Mouse (Mus musculus): ENCODE data around the gene Zbtb24. TPM values are rescaled to one million over a fixed set of nuclear protein-coding genes. Genes with fewer than 3 reads are reported as not detected.
"Not testable (repeated sequence)": the region's sequence is repeated elsewhere in the genome, so short reads cannot be mapped to it uniquely, and the experiment has no call there.

The Zbtb24 gene
- 17.1 and 19.2 TPM in 2 replicates for polyA plus RNA-seq (2014; fragmentation: Nextera tagmentation; extraction: Ambion mirVana)

DNA sequence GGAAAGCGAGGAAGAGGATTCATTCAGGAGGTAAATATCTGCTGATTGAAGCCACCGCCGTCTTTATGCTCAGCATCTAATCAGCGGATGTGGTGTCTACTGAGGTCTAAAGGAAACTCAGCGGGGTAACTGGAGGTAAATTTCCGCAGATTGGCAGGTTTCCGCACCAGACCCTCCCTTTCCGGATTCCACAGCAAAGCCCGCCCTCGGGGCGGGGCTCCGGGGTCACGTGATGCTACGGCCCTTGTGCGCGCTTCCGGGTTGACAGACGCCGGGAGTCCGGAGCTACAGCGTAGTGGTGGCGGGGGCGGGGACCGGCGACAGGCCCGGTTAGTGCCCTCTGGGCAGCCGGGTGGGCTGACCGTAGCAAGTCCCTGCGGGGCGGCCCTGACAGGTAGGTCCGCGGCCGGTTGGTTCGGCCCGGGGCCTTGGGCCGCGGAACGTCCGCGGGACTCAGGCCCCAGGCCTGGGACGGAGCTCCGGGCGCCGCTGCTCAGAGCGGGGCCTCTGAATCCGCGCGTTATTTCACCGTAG is at the start of gene Zbtb24:
TSS of gene Zbtb24 (plus strand) at position 247 of the 534 bp plus-strand sequence.
- H3K27ac ChIP-seq (ENCODE audit: low read depth) = peak within 1 kb of the TSS; percentile 83
- no peaks in the 10 kb centered on the region for H3K9me3 ChIP-seq (ENCODE audit: low read depth, low read length)
- DNase-seq = peak; percentile 99
- under 1% methylated on average over 47 of the region's 49 CpGs for WGBS
- H3K36me3 ChIP-seq (ENCODE audit: insufficient read depth) = peaks cover 28% of the 10 kb centered on the region
- peak within 1 kb of the TSS; percentile 82 for H3K4me2 ChIP-seq
- peak within 1 kb of the TSS; percentile 74 for H3K9ac ChIP-seq
- no peaks in the 10 kb centered on the region for H3K27me3 ChIP-seq (ENCODE audit: insufficient read depth, low read length)
- peak; percentile 95 for ATAC-seq (ENCODE audit: insufficient read depth)
- no peak for TF ChIP-seq CTCF (IDR thresholded peaks at IDR 0.05; ENCODE audit: low read depth)
- peaks cover 7% of the 10 kb centered on the region for H3K4me1 ChIP-seq (ENCODE audit: insufficient read depth)
- H3K4me3 ChIP-seq (ENCODE audit: low read depth, low read length) = peak within 1 kb of the TSS; percentile 89

DNA sequence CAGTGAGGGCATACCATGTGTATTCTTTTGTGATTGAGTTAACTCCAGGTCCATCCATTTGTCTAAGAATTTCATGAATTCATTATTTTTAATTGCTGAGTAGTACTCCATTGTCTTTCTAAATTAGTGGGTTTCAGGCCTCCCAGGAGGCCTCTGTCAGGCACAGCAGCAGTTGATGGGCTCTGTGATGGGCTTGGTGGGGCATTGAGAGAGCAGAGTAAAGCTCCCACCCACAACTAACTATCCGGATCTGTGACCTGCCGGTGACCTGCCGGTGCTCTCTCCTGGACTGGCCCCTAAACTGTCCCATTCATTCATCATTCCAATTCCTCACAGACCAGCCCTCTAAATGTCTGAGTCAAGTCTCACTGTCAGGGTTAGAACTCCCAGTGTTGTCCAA is 49.1 kb upstream of the Zbtb24 start:
- ATAC-seq (ENCODE audit: insufficient read depth) (no peak), DNase-seq (no peak)
- no peaks in the 10 kb centered on the region for H3K4me1 ChIP-seq (ENCODE audit: insufficient read depth)
- H3K36me3 ChIP-seq (ENCODE audit: insufficient read depth) = no peaks in the 10 kb centered on the region
- 76% methylated on average over 3 of the region's 3 CpGs for WGBS
- H3K9ac ChIP-seq = no peak overlapping the region
- H3K4me3 ChIP-seq (ENCODE audit: low read depth, low read length) = no peak overlapping the region
- no peak overlapping the region for H3K27ac ChIP-seq (ENCODE audit: low read depth)
- no peak for TF ChIP-seq CTCF (IDR thresholded peaks at IDR 0.05; ENCODE audit: low read depth)
- H3K9me3 ChIP-seq (ENCODE audit: low read depth, low read length) = no peaks in the 10 kb centered on the region
- no peaks in the 10 kb centered on the region for H3K27me3 ChIP-seq (ENCODE audit: insufficient read depth, low read length)
- H3K4me2 ChIP-seq = no peak overlapping the region

DNA sequence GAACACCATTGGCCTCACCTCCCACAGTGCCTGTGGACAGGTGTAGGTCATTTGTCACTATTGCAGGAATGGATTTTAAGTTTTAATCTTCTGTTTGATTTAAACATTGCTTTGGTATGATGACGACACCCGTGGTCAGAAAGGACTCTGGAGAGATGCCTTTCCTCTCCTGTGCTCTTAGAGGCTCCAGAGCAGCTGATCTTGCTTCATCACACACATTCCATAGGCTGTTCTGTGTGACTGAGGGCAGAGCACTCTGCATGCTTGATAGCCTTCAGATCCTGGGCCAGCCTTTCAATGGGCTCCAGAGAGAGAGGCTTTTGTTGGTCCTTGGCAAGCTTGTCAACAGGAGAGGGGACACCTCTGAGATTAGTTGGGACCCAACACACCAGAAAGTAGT is 46.8 kb upstream of the Zbtb24 start:
- Histone ChIP-seq H3K9me3 (ENCODE audit: low read depth, low read length) (no peaks in the 10 kb centered on the region), H3K9ac (no peak overlapping the region), H3K4me1 (ENCODE audit: insufficient read depth) (no peaks in the 10 kb centered on the region), H3K27me3 (ENCODE audit: insufficient read depth, low read length) (no peaks in the 10 kb centered on the region), H3K4me3 (ENCODE audit: low read depth, low read length) (no peak overlapping the region), H3K27ac (ENCODE audit: low read depth) (no peak overlapping the region), H3K36me3 (ENCODE audit: insufficient read depth) (no peaks in the 10 kb centered on the region), H3K4me2 (no peak overlapping the region)
- DNase-seq (no peak), ATAC-seq (ENCODE audit: insufficient read depth) (no peak)
- 49% methylated on average over 2 of the region's 2 CpGs for WGBS
- no peak for TF ChIP-seq CTCF (IDR thresholded peaks at IDR 0.05; ENCODE audit: low read depth)

- Histone ChIP-seq H3K27me3 (ENCODE audit: insufficient read depth, low read length) (no peaks in the 10 kb centered on the region), H3K27ac (ENCODE audit: low read depth) (no peak overlapping the region), H3K4me2 (no peak overlapping the region), H3K36me3 (ENCODE audit: insufficient read depth) (no peaks in the 10 kb centered on the region), H3K9ac (no peak overlapping the region), H3K4me1 (ENCODE audit: insufficient read depth) (no peaks in the 10 kb centered on the region), H3K9me3 (ENCODE audit: low read depth, low read length) (no peaks in the 10 kb centered on the region), H3K4me3 (ENCODE audit: low read depth, low read length) (no peak overlapping the region)
- DNase-seq (peak; percentile 51), ATAC-seq (ENCODE audit: insufficient read depth) (no peak)
- 26% methylated on average over 3 of the region's 3 CpGs for WGBS
- peak; percentile 35; the same call in 1 of the 2 replicates for TF ChIP-seq CTCF (IDR thresholded peaks at IDR 0.05; ENCODE audit: low read depth)
Observed at GRCm38 (mm10) chr10:41403893-41404612, 46.1 kb upstream of the Zbtb24 start.

GRCm38 (mm10) chr10:41410176-41410575 is 40.0 kb upstream of the Zbtb24 start:
- not testable (repeated sequence) for H3K27ac ChIP-seq (ENCODE audit: low read depth); H3K9me3 ChIP-seq (ENCODE audit: low read depth, low read length); DNase-seq; ATAC-seq (ENCODE audit: insufficient read depth); H3K4me2 ChIP-seq; H3K4me3 ChIP-seq (ENCODE audit: low read depth, low read length); H3K36me3 ChIP-seq (ENCODE audit: insufficient read depth); H3K27me3 ChIP-seq (ENCODE audit: insufficient read depth, low read length); H3K4me1 ChIP-seq (ENCODE audit: insufficient read depth); H3K9ac ChIP-seq
- WGBS = 88% methylated on average over 4 of the region's 4 CpGs

GRCm38 (mm10) chr10:41410821-41411220 is 39.4 kb upstream of the Zbtb24 start:
- not testable (repeated sequence) for H3K4me1 ChIP-seq (ENCODE audit: insufficient read depth); H3K9ac ChIP-seq; H3K27me3 ChIP-seq (ENCODE audit: insufficient read depth, low read length); H3K36me3 ChIP-seq (ENCODE audit: insufficient read depth); H3K9me3 ChIP-seq (ENCODE audit: low read depth, low read length); H3K4me3 ChIP-seq (ENCODE audit: low read depth, low read length); H3K4me2 ChIP-seq; H3K27ac ChIP-seq (ENCODE audit: low read depth); DNase-seq; ATAC-seq (ENCODE audit: insufficient read depth)
- WGBS = 95% methylated on average over 1 of the region's 1 CpGs

GRCm38 (mm10) chr10:41413471-41413870 is 36.7 kb upstream of the Zbtb24 start:
- ATAC-seq (ENCODE audit: insufficient read depth); DNase-seq; H3K27me3 ChIP-seq (ENCODE audit: insufficient read depth, low read length); H3K4me2 ChIP-seq; H3K4me1 ChIP-seq (ENCODE audit: insufficient read depth); H3K9ac ChIP-seq; H3K9me3 ChIP-seq (ENCODE audit: low read depth, low read length); H3K36me3 ChIP-seq (ENCODE audit: insufficient read depth); H3K27ac ChIP-seq (ENCODE audit: low read depth); H3K4me3 ChIP-seq (ENCODE audit: low read depth, low read length): not testable (repeated sequence)
- 81% methylated on average over 1 of the region's 1 CpGs for WGBS

- not testable (repeated sequence) for H3K36me3 ChIP-seq (ENCODE audit: insufficient read depth); H3K4me1 ChIP-seq (ENCODE audit: insufficient read depth); H3K9me3 ChIP-seq (ENCODE audit: low read depth, low read length); H3K4me2 ChIP-seq; H3K27ac ChIP-seq (ENCODE audit: low read depth); ATAC-seq (ENCODE audit: insufficient read depth); H3K27me3 ChIP-seq (ENCODE audit: insufficient read depth, low read length); H3K9ac ChIP-seq; DNase-seq; H3K4me3 ChIP-seq (ENCODE audit: low read depth, low read length)
- WGBS = 88% methylated on average over 2 of the region's 2 CpGs
Observed at GRCm38 (mm10) chr10:41415368-41415767, 34.8 kb upstream of the Zbtb24 start.

All from lung, embryonic 14.5 days (tissue).